Comparison of ENCODE assay signal across 12 mouse cellular contexts in the genomic region with DNA sequence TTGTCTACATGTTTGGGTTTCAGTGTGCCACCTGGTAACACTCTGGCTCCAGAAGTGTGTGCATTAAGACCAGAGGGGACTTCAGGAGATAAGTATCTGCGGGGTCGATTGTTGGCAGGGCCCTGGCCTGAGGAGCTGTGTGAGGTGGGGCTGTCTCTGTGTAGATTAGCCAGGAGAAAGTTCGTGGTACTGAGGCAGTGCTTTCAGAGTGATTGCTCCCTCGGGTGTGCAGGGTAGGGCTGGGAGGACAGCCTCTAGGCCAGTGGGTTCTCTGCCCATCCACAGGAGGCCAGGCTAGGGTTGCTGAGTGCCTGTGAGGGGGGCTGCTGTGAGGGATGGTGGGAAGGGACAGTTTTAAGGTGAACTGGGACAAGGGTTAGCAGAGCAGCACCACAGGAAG.
DNase-seq lines count a peak whose midpoint lies in the region; ATAC-seq and TF ChIP-seq lines count a peak whose summit lies in the region.
"Had no signal": no experiment of that assay in that cellular context is flagged by ENCODE, and none has a peak within 500 bp of the region (broad histone marks: within the 10 kb centered on the region; RNA-seq: fewer than 3 reads in every experiment).

No protein-coding gene starts in this region.

- H3K27me3 ChIP-seq in forebrain, embryonic 12.5 days: peaks cover 30% of the 10 kb centered on the region; the same call in 1 of the 2 replicates
- no peaks in the 10 kb centered on the region for H3K27me3 ChIP-seq in forebrain, embryonic 14.5 days (replicated peaks; ENCODE audit: control insufficient read depth, insufficient read depth, low read length)
- H3K27me3 ChIP-seq in forebrain, embryonic 13.5 days: no peaks in the 10 kb centered on the region
- H3K27me3 ChIP-seq: Patski had no signal

- no peaks in the 10 kb centered on the region for H3K9me3 ChIP-seq in forebrain, embryonic 12.5 days
- no peaks in the 10 kb centered on the region for H3K9me3 ChIP-seq in forebrain, embryonic 14.5 days (replicated peaks; ENCODE audit: control insufficient read depth, low read length)
- no peaks in the 10 kb centered on the region for H3K9me3 ChIP-seq in forebrain, embryonic 13.5 days (replicated peaks)

- 0 out of 2 replicates have a peak, but pooled peaks cover 3% of the 10 kb centered on the region for H3K36me3 ChIP-seq in forebrain, embryonic 12.5 days (replicated peaks)
- no peaks in the 10 kb centered on the region for H3K36me3 ChIP-seq in forebrain, embryonic 14.5 days (ENCODE audit: control insufficient read depth, insufficient read depth, low read length)
- peaks cover 5% of the 10 kb centered on the region; the same call in 1 of the 2 replicates for H3K36me3 ChIP-seq in forebrain, embryonic 13.5 days (ENCODE audit: poor library complexity, severe bottlenecking)

- no peak for TF ChIP-seq CTCF in layer of hippocampus, adult 2 months (conservative IDR thresholded peaks at IDR 0.05)

- H3K4me2 ChIP-seq in forebrain, embryonic 12.5 days: no peak overlapping the region
- H3K4me2 ChIP-seq in forebrain, embryonic 14.5 days (ENCODE audit: low read length): no peak overlapping the region
- H3K4me2 ChIP-seq in forebrain, embryonic 13.5 days: no peak overlapping the region

- DNase-seq in forebrain, embryonic 14.5 days (ENCODE audit: low spot score): no peak
- no peak for DNase-seq in layer of hippocampus, adult 2 months (ENCODE audit: low spot score in 2 of 2)
- DNase-seq in layer of hippocampus, postnatal 10 days (ENCODE audit: low spot score in 2 of 2): no peak
- DNase-seq in cerebellum, adult 11-12 months: no peak
- no peak for DNase-seq in left cerebral cortex, adult 18-20 months (ENCODE audit: low spot score in 2 of 2)
- DNase-seq: gastrocnemius, postnatal 25 days; layer of hippocampus, postnatal 36 days had no signal

- 24% methylated on average over 4 of the region's 4 CpGs for WGBS in forebrain, embryonic 12.5 days
- WGBS in forebrain, embryonic 14.5 days: 22% methylated on average over 4 of the region's 4 CpGs
- WGBS in forebrain, embryonic 13.5 days: 29% methylated on average over 4 of the region's 4 CpGs

- 0 out of 2 replicates have a peak overlapping the region, but pooled peaks have one; percentile 8 for H3K27ac ChIP-seq in forebrain, embryonic 12.5 days
- H3K27ac ChIP-seq in forebrain, embryonic 14.5 days (ENCODE audit: low read depth, low read length): no peak overlapping the region
- peak overlapping the region; percentile 81 for H3K27ac ChIP-seq in layer of hippocampus, adult 2 months
- H3K27ac ChIP-seq in forebrain, embryonic 13.5 days: 0 out of 2 replicates have a peak overlapping the region, but pooled peaks have one; percentile 7

- 0 out of 2 replicates have a peak, but pooled peaks have one; percentile 19 for ATAC-seq in forebrain, embryonic 12.5 days (ENCODE audit: low FRiP score)
- no peak for ATAC-seq in forebrain, embryonic 14.5 days
- ATAC-seq in forebrain, embryonic 13.5 days: 0 out of 2 replicates have a peak, but pooled peaks have one; percentile 35
- peak; percentile 55 for ATAC-seq in megakaryocyte-erythroid progenitor cell, adult 5-6 weeks (replicated peaks; ENCODE audit: low FRiP score, low TSS enrichment, poor library complexity, severe bottlenecking)
- ATAC-seq: Patski had no signal

- peaks cover 66% of the 10 kb centered on the region for H3K4me1 ChIP-seq in forebrain, embryonic 12.5 days
- peaks cover 31% of the 10 kb centered on the region for H3K4me1 ChIP-seq in forebrain, embryonic 14.5 days (ENCODE audit: control insufficient read depth, insufficient read depth, low read length)
- H3K4me1 ChIP-seq in forebrain, embryonic 13.5 days: peaks cover 63% of the 10 kb centered on the region

- peak overlapping the region; percentile 12; the same call in 1 of the 2 replicates for H3K9ac ChIP-seq in forebrain, embryonic 12.5 days
- no peak overlapping the region for H3K9ac ChIP-seq in forebrain, embryonic 14.5 days (ENCODE audit: low read length)
- H3K9ac ChIP-seq in forebrain, embryonic 13.5 days: no peak overlapping the region

- no peak overlapping the region for H3K4me3 ChIP-seq in forebrain, embryonic 12.5 days (replicated peaks)
- no peak overlapping the region for H3K4me3 ChIP-seq in forebrain, embryonic 14.5 days (ENCODE audit: low read depth, low read length)
- no peak overlapping the region for H3K4me3 ChIP-seq in layer of hippocampus, adult 2 months
- H3K4me3 ChIP-seq in forebrain, embryonic 13.5 days: no peak overlapping the region
- H3K4me3 ChIP-seq: myocyte had no signal
